Mouse (Mus musculus): ENCODE measurements at regions not wholly inside any gene's neighbourhood (a gene's known extent, or its start where the extent isn't known, plus 50 kb on each side); places are given as distances from the start of the nearest gene placed in this dataset.

DNA sequence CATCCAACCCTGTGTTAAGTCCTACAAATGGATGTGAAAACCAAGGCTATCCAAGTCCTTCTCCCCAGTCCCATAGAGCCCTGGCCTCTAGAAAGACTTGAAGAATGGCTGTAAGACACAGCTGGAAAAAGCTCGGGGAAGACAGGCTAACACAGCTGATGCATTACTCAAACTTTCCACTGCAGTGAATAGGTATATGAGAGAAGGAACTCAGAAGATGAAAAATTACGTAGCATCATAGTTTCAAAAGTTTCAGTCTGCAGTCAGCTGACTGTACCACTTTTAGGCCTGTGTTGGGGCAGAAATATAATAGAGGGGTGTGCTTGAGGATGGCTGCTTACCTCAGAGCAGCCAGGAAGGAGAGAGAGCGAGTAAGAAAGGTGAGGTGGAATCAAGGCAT, 456.3 kb upstream of the Vstm2b start:
- H3K4me1 ChIP-seq = no peaks in the 10 kb centered on the region
- H3K4me3 ChIP-seq = no peak overlapping the region
- no peaks in the 10 kb centered on the region for H3K36me3 ChIP-seq
- 87% methylated on average over 3 of the region's 3 CpGs for WGBS
- H3K27ac ChIP-seq = no peak overlapping the region
- no peak overlapping the region for H3K4me2 ChIP-seq (replicated peaks)
- H3K9me3 ChIP-seq (replicated peaks) = no peaks in the 10 kb centered on the region
- no peaks in the 10 kb centered on the region for H3K27me3 ChIP-seq
- H3K9ac ChIP-seq = no peak overlapping the region
- no peak for ATAC-seq (ENCODE audit: low FRiP score)

DNA sequence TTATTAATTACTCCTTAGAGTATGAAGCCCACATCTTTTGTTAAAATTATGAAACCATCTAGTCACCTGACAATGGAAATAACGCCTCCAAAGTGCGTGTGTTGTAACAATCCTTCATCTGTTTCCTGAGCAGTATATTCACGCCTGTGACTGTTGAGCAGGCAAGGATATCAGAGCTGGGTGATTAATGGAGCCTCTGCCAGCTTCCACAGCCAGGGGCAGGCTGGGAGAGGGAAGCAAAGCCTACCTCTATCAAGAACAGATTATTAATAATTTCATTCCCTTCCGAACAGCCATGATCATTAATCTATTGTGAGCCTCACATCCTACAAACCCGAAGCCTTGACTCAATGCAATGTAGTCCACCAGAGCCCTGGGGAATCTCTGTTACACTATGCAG, 431.7 kb upstream of the Vstm2b start:
- Histone ChIP-seq H3K9me3 (replicated peaks) (no peaks in the 10 kb centered on the region), H3K4me2 (replicated peaks) (no peak overlapping the region), H3K27ac (no peak overlapping the region), H3K4me1 (no peaks in the 10 kb centered on the region), H3K36me3 (no peaks in the 10 kb centered on the region), H3K4me3 (no peak overlapping the region), H3K9ac (no peak overlapping the region), H3K27me3 (no peaks in the 10 kb centered on the region)
- 0 out of 2 replicates have a peak, but pooled peaks have one; percentile 46 for ATAC-seq (ENCODE audit: low FRiP score)
- 79% methylated on average over 5 of the region's 5 CpGs for WGBS

DNA sequence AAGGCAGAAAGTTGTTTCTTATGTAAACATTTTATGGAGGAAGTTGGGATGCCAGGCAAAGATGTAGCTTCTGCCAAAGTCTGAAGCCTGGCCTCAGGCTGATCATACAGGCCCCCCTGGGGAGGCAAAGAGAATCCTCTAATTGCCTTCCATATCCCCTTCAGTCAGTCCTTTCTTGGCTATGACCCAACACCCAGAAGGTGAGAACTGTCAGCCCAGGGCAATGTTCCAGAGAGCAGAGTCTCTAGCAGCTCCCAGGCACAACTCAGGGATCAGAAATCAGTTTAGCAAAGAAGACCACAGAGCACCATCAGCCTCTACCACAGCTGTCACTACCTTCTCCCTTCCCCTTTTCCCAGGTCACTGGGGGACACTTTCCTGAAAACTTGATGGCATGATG, 410.9 kb upstream of the Vstm2b start:
- no peak overlapping the region for H3K4me3 ChIP-seq
- ATAC-seq (ENCODE audit: low FRiP score) = no peak
- H3K27ac ChIP-seq = no peak overlapping the region
- no peak overlapping the region for H3K4me2 ChIP-seq (replicated peaks)
- no peak overlapping the region for H3K9ac ChIP-seq
- no peaks in the 10 kb centered on the region for H3K9me3 ChIP-seq (replicated peaks)
- no peaks in the 10 kb centered on the region for H3K27me3 ChIP-seq
- no peaks in the 10 kb centered on the region for H3K36me3 ChIP-seq
- no peaks in the 10 kb centered on the region for H3K4me1 ChIP-seq

GRCm38 (mm10) chr7:40522703-40523267, 375.3 kb upstream of the Vstm2b start:
- 73% methylated on average over 7 of the region's 7 CpGs for WGBS
- H3K9ac ChIP-seq = no peak overlapping the region

DNA sequence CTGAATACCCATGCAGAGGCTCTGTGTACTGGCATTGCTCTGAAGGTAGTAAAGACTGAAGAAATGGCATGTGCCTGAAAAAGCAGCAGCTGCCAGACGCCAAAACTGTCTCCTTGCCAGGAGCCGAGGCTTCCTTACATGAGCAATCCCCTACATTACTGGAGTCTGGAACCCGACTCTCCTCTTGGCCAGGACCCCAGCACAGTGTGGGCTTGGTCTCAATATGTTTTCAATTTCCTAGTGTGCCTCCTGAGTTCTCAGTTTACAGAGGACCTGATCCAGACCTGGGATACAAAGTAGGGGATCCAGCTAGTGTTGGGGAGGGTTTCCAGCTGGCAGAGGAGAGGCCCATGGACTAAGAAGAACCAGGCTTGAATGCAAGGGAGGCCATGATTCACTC, 361.5 kb upstream of the Vstm2b start:
- Histone ChIP-seq H3K36me3 (no peaks in the 10 kb centered on the region), H3K4me3 (no peak overlapping the region), H3K9ac (no peak overlapping the region), H3K27me3 (no peaks in the 10 kb centered on the region), H3K4me1 (0 out of 2 replicates have a peak, but pooled peaks cover 3% of the 10 kb centered on the region), H3K4me2 (replicated peaks) (no peak overlapping the region), H3K27ac (no peak overlapping the region), H3K9me3 (replicated peaks) (no peaks in the 10 kb centered on the region)
- no peak for ATAC-seq (ENCODE audit: low FRiP score)
- 68% methylated on average over 3 of the region's 3 CpGs for WGBS

More at GRCm38 (mm10) chr7:40522703-40523267, 375.3 kb upstream of the Vstm2b start:
- Histone ChIP-seq H3K9me3 (replicated peaks) (no peaks in the 10 kb centered on the region), H3K4me2 (replicated peaks) (no peak overlapping the region), H3K27ac (no peak overlapping the region), H3K4me1 (no peaks in the 10 kb centered on the region), H3K36me3 (no peaks in the 10 kb centered on the region), H3K4me3 (no peak overlapping the region), H3K27me3 (no peaks in the 10 kb centered on the region)
- ATAC-seq (ENCODE audit: low FRiP score) = no peak

- H3K4me1 ChIP-seq = 0 out of 2 replicates have a peak, but pooled peaks cover 3% of the 10 kb centered on the region
- no peak overlapping the region for H3K9ac ChIP-seq
- H3K9me3 ChIP-seq (replicated peaks) = no peaks in the 10 kb centered on the region
- H3K4me3 ChIP-seq = no peak overlapping the region
- no peaks in the 10 kb centered on the region for H3K27me3 ChIP-seq
- no peak overlapping the region for H3K4me2 ChIP-seq (replicated peaks)
- 90% methylated on average over 3 of the region's 3 CpGs for WGBS
- no peaks in the 10 kb centered on the region for H3K36me3 ChIP-seq
- H3K27ac ChIP-seq = no peak overlapping the region
- ATAC-seq (ENCODE audit: low FRiP score) = no peak
Measured at GRCm38 (mm10) chr7:40537621-40538020, 360.5 kb upstream of the Vstm2b start.

DNA sequence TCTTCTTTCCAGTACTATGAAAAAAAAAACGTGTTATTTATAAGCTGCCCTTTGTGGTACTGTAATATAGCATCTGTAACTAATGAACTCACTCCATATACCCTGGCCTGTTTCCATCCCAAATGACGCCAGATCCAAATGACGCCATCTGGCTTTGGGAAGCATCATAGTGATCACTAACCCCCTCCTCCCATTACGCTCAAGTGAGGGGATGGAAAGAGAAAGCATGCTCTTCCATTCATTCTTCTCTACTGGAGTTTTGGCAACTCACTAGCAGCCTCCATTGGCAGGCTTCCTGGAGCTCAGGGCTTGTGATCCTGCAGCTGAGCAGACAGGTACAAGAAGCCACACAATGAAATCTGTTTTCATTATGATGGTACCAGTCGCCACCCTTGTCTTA, 358.3 kb upstream of the Vstm2b start:
- Histone ChIP-seq H3K9ac (no peak overlapping the region), H3K36me3 (no peaks in the 10 kb centered on the region), H3K9me3 (replicated peaks) (no peaks in the 10 kb centered on the region), H3K27me3 (no peaks in the 10 kb centered on the region), H3K4me3 (no peak overlapping the region), H3K27ac (no peak overlapping the region), H3K4me2 (replicated peaks) (no peak overlapping the region), H3K4me1 (0 out of 2 replicates have a peak, but pooled peaks cover 3% of the 10 kb centered on the region)
- ATAC-seq (ENCODE audit: low FRiP score) = no peak
- WGBS = 78% methylated on average over 5 of the region's 5 CpGs

DNA sequence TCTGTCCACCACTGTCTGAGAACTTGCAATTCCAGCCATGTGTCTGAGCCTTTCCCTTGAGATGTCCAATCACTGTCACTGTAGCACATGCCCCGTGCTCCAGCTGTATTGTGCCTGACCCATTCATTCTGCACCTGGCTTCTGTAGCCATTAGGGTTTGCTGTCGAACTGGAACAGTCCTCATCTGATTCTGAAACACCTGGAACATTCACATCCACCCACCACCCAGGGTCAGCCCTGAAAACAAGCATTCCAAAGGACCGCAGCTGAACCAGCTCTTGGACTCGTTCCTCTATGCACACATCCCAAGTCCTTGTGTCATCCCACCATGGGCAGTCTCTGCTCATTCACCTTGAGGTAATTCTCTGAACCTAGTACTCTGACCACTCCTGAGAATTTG, 356.8 kb upstream of the Vstm2b start:
- ATAC-seq (ENCODE audit: low FRiP score) = no peak

DNA sequence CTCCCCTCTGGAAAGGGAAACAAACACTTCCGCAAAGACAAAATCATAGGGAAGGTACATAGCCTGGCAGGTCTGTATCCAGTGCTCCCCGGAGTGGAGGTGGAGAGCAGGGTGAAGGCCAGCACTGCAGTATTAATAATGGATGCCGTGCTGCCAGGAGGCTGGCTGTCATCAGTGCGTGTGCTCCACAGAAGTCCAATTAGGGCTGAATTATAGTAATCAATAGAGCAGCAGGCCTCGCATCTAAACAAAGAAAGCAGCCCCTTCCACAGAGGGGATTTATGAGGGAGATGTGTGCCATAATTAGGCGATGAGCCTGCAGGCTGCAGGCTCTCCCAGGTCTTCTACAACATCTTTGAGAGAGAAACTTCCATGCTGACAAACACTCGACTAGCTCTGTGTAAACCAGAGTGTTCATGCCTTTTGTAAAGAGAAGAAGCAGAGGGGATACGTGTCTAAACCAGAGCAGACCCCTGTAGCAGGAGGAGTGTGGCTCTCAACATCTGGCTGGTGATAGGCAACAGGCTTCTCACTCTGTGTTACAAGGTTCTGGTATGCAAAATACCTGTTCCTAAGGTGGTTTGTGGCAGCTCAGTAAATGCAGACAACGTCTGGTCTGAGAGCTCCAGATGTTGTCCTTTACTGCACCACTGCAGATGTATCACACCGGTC, 334.5 kb upstream of the Vstm2b start:
- H3K4me3 ChIP-seq = no peak overlapping the region
- ATAC-seq (ENCODE audit: low FRiP score) = peak; percentile 75
- no peak overlapping the region for H3K4me2 ChIP-seq (replicated peaks)
- no peaks in the 10 kb centered on the region for H3K9me3 ChIP-seq (replicated peaks)
- H3K27me3 ChIP-seq = no peaks in the 10 kb centered on the region
- no peak overlapping the region for H3K27ac ChIP-seq
- no peaks in the 10 kb centered on the region for H3K36me3 ChIP-seq
- no peaks in the 10 kb centered on the region; the same call in 1 of the 2 replicates for H3K4me1 ChIP-seq
- WGBS = 65% methylated on average over 10 of the region's 10 CpGs
- H3K9ac ChIP-seq = no peak overlapping the region

More for the DNA sequence above, 356.8 kb upstream of the Vstm2b start:
- H3K4me2 ChIP-seq (replicated peaks) = no peak overlapping the region
- H3K9me3 ChIP-seq (replicated peaks) = no peaks in the 10 kb centered on the region
- no peak overlapping the region for H3K9ac ChIP-seq
- no peaks in the 10 kb centered on the region for H3K36me3 ChIP-seq
- WGBS = 76% methylated on average over 4 of the region's 4 CpGs
- H3K27me3 ChIP-seq = no peaks in the 10 kb centered on the region
- no peak overlapping the region for H3K27ac ChIP-seq
- 0 out of 2 replicates have a peak, but pooled peaks cover 3% of the 10 kb centered on the region for H3K4me1 ChIP-seq
- no peak overlapping the region for H3K4me3 ChIP-seq

DNA sequence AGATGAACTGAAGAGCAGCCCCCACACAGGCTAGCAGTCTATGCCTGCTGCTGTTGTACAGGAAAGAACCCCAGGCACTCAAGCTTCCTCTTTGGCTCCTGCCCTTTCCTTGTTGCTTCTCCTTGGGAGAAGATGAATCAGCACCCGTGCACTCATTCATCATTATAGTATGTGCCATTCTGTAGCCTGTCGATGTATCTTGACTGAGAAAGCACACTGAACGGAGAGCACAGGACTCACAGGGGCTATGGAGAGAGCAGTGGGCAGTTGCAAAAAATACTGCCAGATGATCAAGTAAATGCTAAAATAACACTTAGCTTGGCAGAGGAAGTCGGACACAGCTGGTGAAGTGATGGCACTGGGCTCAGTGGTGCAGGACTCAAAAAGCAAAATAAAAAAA, 322.2 kb upstream of the Vstm2b start:
- Histone ChIP-seq H3K36me3 (no peaks in the 10 kb centered on the region), H3K4me3 (no peak overlapping the region), H3K27ac (no peak overlapping the region), H3K4me2 (replicated peaks) (no peak overlapping the region), H3K27me3 (no peaks in the 10 kb centered on the region), H3K4me1 (no peaks in the 10 kb centered on the region), H3K9me3 (replicated peaks) (no peaks in the 10 kb centered on the region), H3K9ac (no peak overlapping the region)
- no peak for ATAC-seq (ENCODE audit: low FRiP score)
- 82% methylated on average over 4 of the region's 4 CpGs for WGBS

DNA sequence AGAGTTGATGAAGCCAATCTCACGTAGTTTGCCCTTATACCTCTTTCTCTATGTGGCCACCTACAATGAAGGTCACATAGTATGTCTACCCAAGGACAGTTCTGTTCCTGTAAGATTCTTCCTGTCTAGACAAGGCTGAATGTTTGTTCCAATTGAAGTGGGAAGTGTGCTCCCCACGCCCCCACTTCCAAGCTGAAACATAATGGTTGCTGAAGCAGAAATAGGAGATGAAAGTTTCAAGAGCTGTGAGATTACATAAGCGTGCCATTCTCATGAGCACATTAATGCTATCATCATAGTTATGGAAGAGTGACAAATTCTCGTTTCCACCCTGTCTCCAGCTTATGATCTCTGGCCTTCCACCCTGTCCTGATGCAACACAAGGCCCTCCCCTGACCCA, 320.8 kb upstream of the Vstm2b start:
- no peaks in the 10 kb centered on the region for H3K9me3 ChIP-seq (replicated peaks)
- no peak for ATAC-seq (ENCODE audit: low FRiP score)
- 76% methylated on average over 4 of the region's 4 CpGs for WGBS
- H3K4me1 ChIP-seq = no peaks in the 10 kb centered on the region
- H3K4me2 ChIP-seq (replicated peaks) = no peak overlapping the region
- no peaks in the 10 kb centered on the region for H3K36me3 ChIP-seq
- H3K9ac ChIP-seq = no peak overlapping the region
- no peaks in the 10 kb centered on the region for H3K27me3 ChIP-seq
- H3K4me3 ChIP-seq = no peak overlapping the region
- H3K27ac ChIP-seq = no peak overlapping the region

- Histone ChIP-seq H3K4me1 (no peaks in the 10 kb centered on the region), H3K27ac (no peak overlapping the region), H3K9ac (no peak overlapping the region), H3K4me2 (replicated peaks) (no peak overlapping the region), H3K9me3 (replicated peaks) (no peaks in the 10 kb centered on the region), H3K4me3 (no peak overlapping the region), H3K36me3 (no peaks in the 10 kb centered on the region), H3K27me3 (no peaks in the 10 kb centered on the region)
- WGBS = 72% methylated on average over 3 of the region's 3 CpGs
- ATAC-seq (ENCODE audit: low FRiP score) = no peak
Measured at GRCm38 (mm10) chr7:40620761-40621160, 277.4 kb upstream of the Vstm2b start.

- 65% methylated on average over 3 of the region's 3 CpGs for WGBS
- no peak overlapping the region for H3K4me2 ChIP-seq (replicated peaks)
- H3K9ac ChIP-seq = no peak overlapping the region
- no peak overlapping the region for H3K27ac ChIP-seq
- no peaks in the 10 kb centered on the region for H3K9me3 ChIP-seq (replicated peaks)
- no peaks in the 10 kb centered on the region for H3K4me1 ChIP-seq
- H3K27me3 ChIP-seq = no peaks in the 10 kb centered on the region
- H3K4me3 ChIP-seq = no peak overlapping the region
- no peak for ATAC-seq (ENCODE audit: low FRiP score)
- no peaks in the 10 kb centered on the region for H3K36me3 ChIP-seq
Measured at GRCm38 (mm10) chr7:40622811-40623210, 275.3 kb upstream of the Vstm2b start.

All from hindbrain, embryonic 12.5 days (tissue).